Mouse (Mus musculus) v-Abl transformed pro-B cells (cell line): ENCODE measurements at regions not wholly inside any gene's neighbourhood (a gene's known extent, or its start where the extent isn't known, plus 50 kb on each side); places are given as distances from the start of the nearest gene placed in this dataset.
"Not testable (repeated sequence)": the region's sequence is repeated elsewhere in the genome, so short reads cannot be mapped to it uniquely, and the experiment has no call there.

Experiments used
- in situ Hi-C, 2 experiments: fragments of 400-800 bp; cut with MboI; formaldehyde crosslinking; loops; one replicate each; pipeline ENCODE4 v1.15.1; 2025; ENCODE audit not compliant: unreplicated experiment in 2 of 2

GRCm38 (mm10) chr12:115109742-115110141 lies 937.8 kb upstream of the Zfp386 start:
- in situ Hi-C loops, result no loop called here

GRCm38 (mm10) chr12:115119134-115119826 lies 928.2 kb upstream of the Zfp386 start:
- in situ Hi-C loops, result not testable (repeated sequence)

- in situ Hi-C loops, result no loop called here
Measured at GRCm38 (mm10) chr12:115121259-115121658, 926.3 kb upstream of the Zfp386 start.

- in situ Hi-C loops, result no loop called here
Measured at GRCm38 (mm10) chr12:115121899-115122298, 925.6 kb upstream of the Zfp386 start.

GRCm38 (mm10) chr12:115132930-115133329 lies 914.6 kb upstream of the Zfp386 start:
- in situ Hi-C loops, result not testable (repeated sequence)

GRCm38 (mm10) chr12:115145407-115145806 lies 902.1 kb upstream of the Zfp386 start:
- in situ Hi-C loops, result not testable (repeated sequence)

- in situ Hi-C loops, result not testable (repeated sequence)
Measured at GRCm38 (mm10) chr12:115146471-115146870, 901.1 kb upstream of the Zfp386 start.

- in situ Hi-C loops, result not testable (repeated sequence)
Measured at GRCm38 (mm10) chr12:115151967-115152366, 895.6 kb upstream of the Zfp386 start.

- in situ Hi-C loops, result not testable (repeated sequence)
Measured at GRCm38 (mm10) chr12:115158231-115158630, 889.3 kb upstream of the Zfp386 start.

- in situ Hi-C loops, result not testable (repeated sequence)
Measured at GRCm38 (mm10) chr12:115158717-115159232, 888.7 kb upstream of the Zfp386 start.

GRCm38 (mm10) chr12:115165499-115165898 lies 882.0 kb upstream of the Zfp386 start:
- in situ Hi-C loops, result loop anchor here in 1 of 2 experiments (5.0 kb wide), 1 partner anchor 97 kb away; no protein-coding TSS in a partner anchor

- in situ Hi-C loops, result loop anchor here in 1 of 2 experiments (5.0 kb wide), 1 partner anchor 96 kb away; no protein-coding TSS in a partner anchor
Measured at GRCm38 (mm10) chr12:115166006-115166405, 881.5 kb upstream of the Zfp386 start.

GRCm38 (mm10) chr12:115193482-115194103 lies 853.9 kb upstream of the Zfp386 start:
- in situ Hi-C loops, result loop anchor here (5.0 to 10.0 kb wide), 5 partner anchors 304 to 811 kb away; no protein-coding TSS in a partner anchor

GRCm38 (mm10) chr12:115197322-115198117 lies 850.0 kb upstream of the Zfp386 start:
- in situ Hi-C loops, result loop anchor here (10.0 kb wide), 3 partner anchors 457 to 807 kb away; no protein-coding TSS in a partner anchor

GRCm38 (mm10) chr12:115207833-115208448 lies 839.6 kb upstream of the Zfp386 start:
- in situ Hi-C loops, result not testable (repeated sequence)

- in situ Hi-C loops, result loop anchor here in 1 of 2 experiments (10.0 kb wide), 1 partner anchor 352 kb away; no protein-coding TSS in a partner anchor
Measured at GRCm38 (mm10) chr12:115222671-115223070, 824.9 kb upstream of the Zfp386 start.

GRCm38 (mm10) chr12:115229965-115230364 lies 817.6 kb upstream of the Zfp386 start:
- in situ Hi-C loops, result loop anchor here in 1 of 2 experiments (10.0 kb wide), 1 partner anchor 345 kb away; no protein-coding TSS in a partner anchor

GRCm38 (mm10) chr12:115242661-115243060 lies 804.9 kb upstream of the Zfp386 start:
- in situ Hi-C loops, result not testable (repeated sequence)

- in situ Hi-C loops, result not testable (repeated sequence)
Measured at GRCm38 (mm10) chr12:115247298-115247697, 800.2 kb upstream of the Zfp386 start.

GRCm38 (mm10) chr12:115257802-115258201 lies 789.7 kb upstream of the Zfp386 start:
- in situ Hi-C loops, result loop anchor here (10.0 to 25.0 kb wide), 2 partner anchors 196 to 317 kb away; no protein-coding TSS in a partner anchor
